Mouse (Mus musculus): ENCODE data around the gene Snapc5.
"Not testable (repeated sequence)": the region's sequence is repeated elsewhere in the genome, so short reads cannot be mapped to it uniquely, and the experiment has no call there.

The Snapc5 gene

DNA sequence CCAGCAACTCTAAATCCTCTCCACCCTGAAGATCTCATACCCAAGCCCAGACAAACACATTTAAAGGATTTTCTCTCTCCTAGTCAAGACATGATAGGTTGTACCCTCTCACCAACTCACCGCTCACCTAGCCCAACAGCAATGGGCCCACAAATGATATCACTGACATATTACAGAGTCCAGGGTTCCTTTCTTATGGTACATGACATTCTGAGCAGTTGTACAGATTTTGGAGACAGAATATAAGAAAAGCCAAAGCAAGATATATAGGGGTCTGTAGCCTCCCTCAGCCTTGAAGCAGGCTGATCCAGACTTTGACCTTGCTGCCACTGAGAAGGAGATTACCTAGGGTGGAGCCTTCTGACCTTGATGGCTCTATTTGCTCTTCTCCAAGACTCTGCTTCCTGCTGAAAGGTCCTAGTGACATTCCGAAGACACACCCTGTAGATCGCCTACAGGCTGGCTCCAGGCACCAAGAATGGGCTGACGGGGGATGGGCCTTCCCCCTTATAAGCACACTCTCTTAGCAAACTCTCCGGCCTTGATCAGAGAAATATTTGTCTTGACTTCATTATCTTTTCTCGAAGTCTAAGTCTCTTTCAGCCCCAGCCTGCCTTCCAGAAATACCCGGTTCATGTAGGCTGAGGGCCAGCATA is 19.8 kb downstream of the Snapc5 start:
- not testable (repeated sequence) for DNase-seq (ENCODE audit: low read depth, low spot score)

DNA sequence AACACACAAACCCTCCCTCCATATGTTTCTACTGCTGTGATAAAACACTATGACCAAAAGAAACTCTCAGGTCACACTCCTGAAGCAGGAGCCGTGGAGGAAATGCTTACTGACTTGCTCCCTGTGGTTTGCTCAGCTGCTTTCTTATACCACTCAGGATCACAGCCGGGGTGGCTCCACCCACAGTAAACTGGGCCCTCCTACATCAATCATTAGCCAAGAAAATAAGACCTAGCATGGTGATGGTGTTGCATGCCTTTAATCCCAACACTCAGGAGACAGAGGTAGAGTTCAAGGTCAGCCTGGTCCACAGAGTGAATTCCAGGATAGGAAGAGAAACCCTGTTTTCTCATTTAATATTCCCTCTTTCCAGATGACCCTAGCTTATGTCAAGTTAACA is 20.8 kb downstream of the Snapc5 start:
- DNase-seq (ENCODE audit: low read depth, low spot score) = no peak

- no peak for DNase-seq (ENCODE audit: low read depth, low spot score)
Measured at GRCm38 (mm10) chr9:64202331-64202730, 23.3 kb downstream of the Snapc5 start.

DNA sequence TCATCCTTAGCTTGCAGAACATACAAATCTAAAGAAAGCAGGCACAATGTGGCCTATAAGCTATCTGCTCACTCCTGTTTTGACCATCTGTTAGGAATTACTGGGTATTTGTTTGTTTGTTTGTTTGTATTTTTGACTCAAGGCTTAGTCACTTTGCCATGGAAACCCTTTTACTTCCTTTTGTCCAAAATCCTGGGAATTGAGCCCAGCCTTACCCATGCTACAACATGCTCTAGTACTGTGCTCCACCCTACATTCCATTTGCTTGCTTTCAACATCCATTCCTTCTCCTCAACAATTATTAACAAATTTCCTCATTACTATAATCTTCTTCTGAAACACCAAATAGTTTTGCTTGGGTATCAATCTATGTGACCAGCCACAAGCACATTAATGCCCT is 23.8 kb downstream of the Snapc5 start:
- DNase-seq (ENCODE audit: low read depth, low spot score) = no peak

GRCm38 (mm10) chr9:64207509-64208084 is 28.5 kb downstream of the Snapc5 start:
- no peak for DNase-seq (ENCODE audit: low read depth, low spot score)

GRCm38 (mm10) chr9:64214452-64214851 is 35.4 kb downstream of the Snapc5 start:
- no peak for DNase-seq (ENCODE audit: low read depth, low spot score)

DNA sequence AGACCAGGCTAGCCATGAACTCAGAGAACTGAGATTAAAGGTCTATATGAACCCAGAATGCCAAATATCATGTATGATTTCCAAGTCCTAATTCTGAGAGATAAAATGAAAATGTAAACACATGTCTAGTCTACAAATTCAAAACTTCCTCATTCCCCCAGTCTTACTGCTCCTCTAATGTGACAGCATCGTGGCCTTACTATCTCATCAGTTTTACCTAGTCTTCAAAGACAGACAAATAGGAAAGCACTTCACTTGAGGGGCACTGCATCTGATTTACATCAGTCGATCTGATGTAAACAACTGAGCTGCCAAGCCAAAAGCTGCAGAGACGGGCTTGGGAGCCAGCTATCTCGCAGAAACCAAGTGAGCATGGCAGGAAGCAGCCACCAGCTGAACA is 37.0 kb downstream of the Snapc5 start:
- DNase-seq (ENCODE audit: low read depth, low spot score) = no peak

DNA sequence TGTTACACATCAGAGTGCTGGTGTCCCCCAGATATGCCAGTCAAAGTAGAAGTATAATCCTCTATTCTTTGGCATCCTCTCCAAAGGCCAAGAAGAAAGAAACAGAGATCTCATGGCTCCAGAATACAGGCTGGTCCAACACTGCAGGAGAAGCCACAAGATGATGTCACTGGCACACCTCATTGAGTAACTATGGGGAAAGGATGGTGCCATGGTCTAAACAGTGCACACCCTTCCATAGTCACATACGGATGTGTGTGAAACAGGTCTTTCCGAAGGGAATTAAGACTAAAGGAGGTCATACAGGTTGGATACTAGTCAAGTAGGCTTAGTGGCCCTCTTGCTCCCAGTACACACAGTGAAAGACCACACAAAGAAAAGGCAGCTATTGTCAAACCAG is 37.6 kb downstream of the Snapc5 start:
- no peak for DNase-seq (ENCODE audit: low read depth, low spot score)

DNA sequence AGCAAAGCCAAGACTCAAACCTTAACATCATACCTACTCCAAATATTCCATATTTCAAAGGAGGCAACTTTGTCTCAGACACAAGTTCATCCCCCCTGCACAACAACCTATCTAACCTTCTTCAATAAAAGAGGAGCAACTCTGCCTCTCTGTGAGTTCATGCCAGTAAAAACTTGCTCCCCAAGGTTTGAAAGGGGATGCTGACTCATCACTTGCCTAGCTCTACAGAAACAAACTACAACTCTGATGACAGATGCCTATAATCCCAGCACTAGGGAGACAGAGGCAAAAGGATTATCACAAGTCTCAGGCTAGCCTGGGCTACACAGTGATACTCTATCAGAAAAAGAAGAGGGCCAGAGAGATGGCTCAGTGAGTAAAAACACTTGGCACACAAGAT is 38.8 kb downstream of the Snapc5 start:
- no peak for DNase-seq (ENCODE audit: low read depth, low spot score)

GRCm38 (mm10) chr9:64219305-64219704 is 40.2 kb downstream of the Snapc5 start:
- DNase-seq (ENCODE audit: low read depth, low spot score) = no peak

DNA sequence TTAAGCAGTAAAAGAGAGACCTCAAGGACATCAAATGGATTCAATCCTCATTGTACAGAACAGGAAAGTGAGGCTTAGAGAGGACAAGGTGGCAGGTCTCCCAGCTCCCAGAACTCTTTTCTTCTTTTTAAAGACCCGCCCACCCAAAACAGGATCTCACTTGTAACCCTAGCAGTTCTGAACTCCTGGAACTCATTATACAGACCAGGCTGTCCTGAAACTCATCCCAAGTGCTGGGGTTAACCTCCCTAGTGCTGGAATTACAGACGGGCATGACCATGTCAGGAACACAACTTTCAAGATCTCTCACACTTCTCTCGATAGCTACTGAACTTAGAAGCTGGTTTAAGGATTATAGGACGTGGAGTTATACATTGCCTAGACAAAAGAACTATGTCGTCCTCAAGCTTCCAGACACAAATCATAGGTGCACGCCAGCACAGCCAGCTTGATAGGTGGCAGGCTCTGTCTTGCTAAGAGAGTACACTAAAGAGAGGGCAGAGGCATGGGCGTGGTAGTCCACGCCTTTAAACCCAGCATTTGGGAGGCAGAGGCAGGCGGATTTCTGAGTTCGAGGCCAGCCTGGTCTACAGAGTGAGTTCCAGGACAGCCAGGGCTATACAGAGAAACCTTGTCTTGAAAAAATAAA is 40.8 kb downstream of the Snapc5 start:
- DNase-seq (ENCODE audit: low read depth, low spot score) = no peak

- DNase-seq (ENCODE audit: low read depth, low spot score) = no peak
Measured at GRCm38 (mm10) chr9:64220603-64221002, 41.5 kb downstream of the Snapc5 start.

- no peak for DNase-seq (ENCODE audit: low read depth, low spot score)
Measured at GRCm38 (mm10) chr9:64221480-64221879, 42.4 kb downstream of the Snapc5 start.

DNA sequence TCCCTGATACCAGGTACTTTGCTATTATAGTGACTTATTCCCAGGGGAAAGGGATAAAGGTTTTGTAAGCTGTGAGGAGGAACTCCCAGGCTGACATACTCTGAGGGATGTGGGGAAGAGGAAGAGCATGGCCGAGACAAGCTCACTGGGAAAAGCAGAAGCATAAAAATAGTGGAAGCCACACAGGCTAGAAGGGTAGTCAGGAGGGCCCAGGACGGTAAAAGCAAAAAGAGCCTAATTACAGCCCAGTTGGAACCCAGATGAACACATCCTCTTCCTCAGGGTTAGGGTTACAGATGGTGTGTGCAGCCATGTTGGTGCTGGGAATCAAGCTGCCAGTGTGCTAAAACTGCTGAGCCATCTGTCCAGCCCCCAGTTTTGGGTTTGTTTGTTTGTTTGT is 43.0 kb downstream of the Snapc5 start:
- no peak for DNase-seq (ENCODE audit: low read depth, low spot score)

DNA sequence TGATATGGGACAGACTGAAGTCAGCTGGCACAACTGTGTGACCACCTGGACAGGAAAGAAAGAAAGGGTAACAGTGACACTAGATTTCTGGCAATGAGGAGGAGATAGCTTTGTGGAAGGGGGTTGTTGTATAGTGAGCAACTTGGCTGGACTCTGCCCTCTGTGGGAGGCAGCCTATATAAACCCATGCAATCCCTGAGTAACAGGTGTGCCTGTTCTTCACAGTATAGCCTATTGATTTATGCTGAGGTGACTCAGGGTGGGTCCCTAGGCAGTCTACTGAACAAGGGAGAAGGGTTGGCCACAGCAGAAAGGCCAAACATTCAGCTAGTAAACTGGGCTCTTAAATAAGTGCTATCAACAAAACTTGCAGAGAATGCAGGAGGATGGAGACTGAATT is 46.7 kb downstream of the Snapc5 start:
- no peak for DNase-seq (ENCODE audit: low read depth, low spot score)

- no peak for DNase-seq (ENCODE audit: low read depth, low spot score)
Measured at GRCm38 (mm10) chr9:64227736-64228135, 48.7 kb downstream of the Snapc5 start.

DNA sequence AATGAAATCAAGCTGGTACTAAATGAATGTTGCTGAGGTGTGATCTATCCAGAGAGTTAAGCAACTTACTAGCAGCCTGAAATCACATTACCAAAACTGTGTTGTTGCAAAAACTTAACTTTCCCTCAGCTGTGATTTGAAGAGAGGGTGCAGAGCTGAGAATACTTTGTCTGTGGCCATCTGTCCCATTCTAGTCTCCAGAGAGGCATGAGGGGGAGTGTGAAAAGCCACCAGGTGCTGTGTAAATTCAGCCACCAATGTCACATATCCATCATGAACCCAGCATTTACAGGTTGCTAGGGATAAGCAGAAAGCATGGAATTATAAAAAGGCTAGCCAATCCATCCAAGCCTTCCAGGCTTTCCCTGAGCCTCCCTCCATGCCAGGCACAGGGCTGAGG is 49.9 kb downstream of the Snapc5 start:
- peak; percentile 74 for DNase-seq (ENCODE audit: low read depth, low spot score)

DNA sequence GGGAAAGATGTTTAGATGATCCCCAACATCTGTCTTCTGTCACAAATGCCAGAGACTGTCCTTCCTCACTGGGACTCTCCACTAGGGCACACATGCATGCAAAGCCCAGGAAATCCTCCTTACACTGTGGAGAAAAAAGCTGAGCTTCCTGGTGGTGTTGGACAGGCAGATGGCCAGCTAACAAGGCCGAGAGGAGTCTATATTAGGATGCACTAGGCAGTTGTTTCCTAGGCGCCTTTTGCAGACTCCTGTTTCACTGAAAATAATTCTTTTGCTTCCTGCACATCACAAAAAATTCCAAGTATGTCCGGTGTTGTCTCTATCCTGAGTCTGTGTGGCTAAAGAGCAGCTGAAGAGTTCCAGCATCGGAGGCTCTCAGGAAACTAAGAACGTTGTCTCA is 52.1 kb downstream of the Snapc5 start:
- no peak for DNase-seq (ENCODE audit: low read depth, low spot score)

DNA sequence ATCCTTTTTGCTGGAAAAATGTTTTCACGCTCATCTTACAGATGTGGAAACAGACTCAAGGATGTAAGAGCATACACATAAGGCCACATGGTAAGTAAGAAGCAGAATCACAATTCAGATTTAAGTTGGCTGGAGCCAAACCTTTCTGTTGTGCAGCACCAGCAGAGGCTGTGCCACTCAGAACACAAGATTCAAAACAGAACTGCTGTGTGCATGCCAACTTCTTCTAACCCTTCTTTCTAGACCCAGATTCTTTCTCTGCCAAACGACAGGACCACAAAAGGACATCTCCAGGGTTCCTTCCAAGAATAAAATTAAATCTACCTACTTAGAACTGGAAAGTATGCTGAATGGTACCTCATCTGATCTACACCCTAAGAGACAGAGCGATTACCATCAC is 52.6 kb downstream of the Snapc5 start:
- no peak for DNase-seq (ENCODE audit: low read depth, low spot score)

DNA sequence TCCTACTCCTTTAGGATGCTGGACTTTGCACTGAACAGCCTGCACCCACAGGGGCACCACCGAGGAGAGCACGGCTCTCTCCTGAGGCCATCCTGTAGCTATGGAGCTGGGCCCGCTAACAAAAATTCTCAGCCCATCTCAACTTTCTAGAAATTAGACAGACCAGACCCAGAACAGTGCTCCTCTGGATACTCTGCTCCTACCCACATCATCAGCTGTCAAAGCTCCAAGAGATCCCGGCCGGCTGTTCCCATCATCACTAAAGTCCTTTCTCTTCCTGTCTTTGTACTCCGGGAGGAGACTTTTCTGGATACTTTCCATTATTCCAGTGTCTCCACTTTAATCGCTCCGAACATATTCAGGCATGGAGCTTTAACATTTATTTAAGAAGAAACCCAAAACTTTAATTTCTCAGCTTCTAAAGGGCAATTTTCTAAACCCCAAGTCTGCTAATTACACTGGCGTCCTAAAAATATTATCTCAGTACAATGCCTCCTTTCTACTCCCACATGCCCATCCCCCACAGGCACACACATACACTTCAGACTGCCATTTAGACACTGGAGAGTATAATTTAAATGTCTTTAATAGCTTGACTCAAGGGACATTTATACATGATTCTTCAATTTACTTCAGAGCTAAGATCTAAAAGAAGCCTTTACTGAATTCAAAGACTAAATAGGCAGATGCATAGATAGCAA is 53.3 kb downstream of the Snapc5 start:
- no peak for DNase-seq (ENCODE audit: low read depth, low spot score)

All from telencephalon, adult 2 months (tissue).